In the genomic region with DNA sequence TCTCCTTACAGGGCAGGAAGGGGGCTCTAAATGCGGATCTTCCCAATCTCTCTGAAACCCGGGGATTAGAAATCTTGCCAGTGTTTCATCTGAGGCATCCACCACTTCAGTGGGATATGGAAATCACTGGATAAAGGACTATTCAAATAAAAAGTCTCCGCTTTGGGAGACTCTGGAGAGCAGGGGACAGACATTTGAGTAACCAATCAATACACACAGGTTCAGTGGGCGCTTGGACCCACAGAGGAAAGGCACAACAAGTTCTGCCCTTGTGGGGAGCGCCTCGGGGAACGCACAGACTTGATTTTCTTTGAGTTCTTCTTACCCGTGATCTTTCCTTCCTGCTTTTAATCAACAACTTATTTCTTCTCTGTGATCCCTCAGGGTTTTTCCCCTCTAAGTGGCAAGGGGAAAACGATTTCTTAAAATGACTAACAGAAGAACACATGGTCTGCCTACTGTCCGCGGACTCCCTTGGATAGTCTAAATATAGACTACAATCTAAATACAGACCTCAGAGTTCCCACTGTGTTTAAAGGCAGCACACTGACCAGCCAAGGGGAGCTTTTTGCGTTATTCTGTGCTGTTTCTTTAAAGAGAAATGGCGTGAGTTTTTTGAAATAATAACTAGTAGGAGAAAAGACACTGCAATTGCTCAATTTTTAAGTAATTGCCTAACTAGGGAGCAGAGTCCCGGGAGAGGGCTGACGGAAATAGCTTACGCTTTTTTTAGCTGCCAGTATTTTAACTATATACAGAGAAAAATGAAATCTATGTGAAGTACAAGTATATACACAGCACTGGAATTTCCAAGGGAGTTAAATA, we compare ENCODE assay signal across 8 mouse cellular contexts. TPM values are rescaled to one million over a fixed set of nuclear protein-coding genes. Genes with fewer than 3 reads are reported as not detected.
DNase-seq lines count a peak whose midpoint lies in the region; ATAC-seq and TF ChIP-seq lines count a peak whose summit lies in the region.
"Had no signal": no experiment of that assay in that cellular context is flagged by ENCODE, and none has a peak within 500 bp of the region (broad histone marks: within the 10 kb centered on the region; RNA-seq: fewer than 3 reads in every experiment).

No protein-coding gene starts in this region.

- no peaks in the 10 kb centered on the region for H3K36me3 ChIP-seq in midbrain, embryonic 14.5 days (ENCODE audit: control insufficient read depth, insufficient read depth, low read length)
- no peaks in the 10 kb centered on the region for H3K36me3 ChIP-seq in midbrain, embryonic 13.5 days
- H3K36me3 ChIP-seq in heart, adult 2 months (ENCODE audit: control insufficient read depth, insufficient read depth, low read length): no peaks in the 10 kb centered on the region
- no peaks in the 10 kb centered on the region for H3K36me3 ChIP-seq in liver, embryonic 12.5 days
- H3K36me3 ChIP-seq in stomach, postnatal 0 days (ENCODE audit: control insufficient read depth, insufficient read depth, low read length): no peaks in the 10 kb centered on the region

- H3K4me1 ChIP-seq in midbrain, embryonic 14.5 days (ENCODE audit: control insufficient read depth, insufficient read depth, low read length): no peaks in the 10 kb centered on the region
- H3K4me1 ChIP-seq in midbrain, embryonic 13.5 days (replicated peaks): no peaks in the 10 kb centered on the region
- no peaks in the 10 kb centered on the region for H3K4me1 ChIP-seq in heart, adult 2 months (ENCODE audit: control insufficient read depth, insufficient read depth, low read length)
- peaks cover 18% of the 10 kb centered on the region for H3K4me1 ChIP-seq in liver, embryonic 12.5 days
- H3K4me1 ChIP-seq in stomach, postnatal 0 days (replicated peaks; ENCODE audit: control insufficient read depth, insufficient read depth): no peaks in the 10 kb centered on the region

- peak; percentile 25 for DNase-seq in midbrain, embryonic 14.5 days
- peak in 1 of 2 experiments; percentile 16 for DNase-seq in heart, adult 2 months
- DNase-seq in stomach, postnatal 0 days (ENCODE audit: low spot score): no peak
- no peak for DNase-seq in thymus, postnatal 10 days (ENCODE audit: low spot score in 2 of 2)
- no peak for DNase-seq in left cerebral cortex, postnatal 14 days (ENCODE audit: low spot score in 2 of 2)

- no peak for TF ChIP-seq CTCF in heart, adult 2 months (IDR thresholded peaks at IDR 0.05)
- TF ChIP-seq CTCF in stomach, postnatal 0 days (IDR thresholded peaks at IDR 0.05; ENCODE audit: low read depth): no peak

- H3K27me3 ChIP-seq in midbrain, embryonic 14.5 days (ENCODE audit: control insufficient read depth, insufficient read depth, low read length): no peaks in the 10 kb centered on the region
- H3K27me3 ChIP-seq in midbrain, embryonic 13.5 days: no peaks in the 10 kb centered on the region
- no peaks in the 10 kb centered on the region for H3K27me3 ChIP-seq in heart, adult 2 months (ENCODE audit: control insufficient read depth, insufficient read depth, low read length)
- peaks cover 19% of the 10 kb centered on the region; the same call in 1 of the 2 replicates for H3K27me3 ChIP-seq in liver, embryonic 12.5 days (replicated peaks)
- no peaks in the 10 kb centered on the region for H3K27me3 ChIP-seq in stomach, postnatal 0 days (ENCODE audit: control insufficient read depth, insufficient read depth, low read length)
- H3K27me3 ChIP-seq: megakaryocyte, embryonic 14.5 days had no signal

- no peak overlapping the region for H3K4me3 ChIP-seq in midbrain, embryonic 14.5 days (replicated peaks; ENCODE audit: low read depth, low read length)
- no peak overlapping the region for H3K4me3 ChIP-seq in midbrain, embryonic 13.5 days (replicated peaks)
- peak overlapping the region; percentile 40 for H3K4me3 ChIP-seq in heart, adult 2 months
- H3K4me3 ChIP-seq in liver, embryonic 12.5 days: no peak overlapping the region; the same call in 1 of the 2 replicates
- H3K4me3 ChIP-seq in stomach, postnatal 0 days (ENCODE audit: low read depth, low read length): no peak overlapping the region
- H3K4me3 ChIP-seq: megakaryocyte, embryonic 14.5 days had no signal

- TF ChIP-seq EP300 in heart, adult 2 months (IDR thresholded peaks at IDR 0.05; ENCODE audit: insufficient read depth, low read depth, low read length): no peak
- TF ChIP-seq EP300 in stomach, postnatal 0 days (optimal IDR thresholded peaks at IDR 0.05): no peak

- WGBS in midbrain, embryonic 14.5 days: 57% methylated on average over 16 of the region's 16 CpGs
- WGBS in midbrain, embryonic 13.5 days: 61% methylated on average over 16 of the region's 16 CpGs
- 18% methylated on average over 16 of the region's 16 CpGs for WGBS in heart, adult 2 months
- 43% methylated on average over 16 of the region's 16 CpGs for WGBS in liver, embryonic 12.5 days (ENCODE audit: insufficient replicate concordance)
- WGBS in stomach, postnatal 0 days: 29% methylated on average over 16 of the region's 16 CpGs

- H3K9me3 ChIP-seq in midbrain, embryonic 14.5 days (ENCODE audit: control insufficient read depth, low read length): no peaks in the 10 kb centered on the region
- H3K9me3 ChIP-seq in midbrain, embryonic 13.5 days: 0 out of 2 replicates have a peak, but pooled peaks cover 3% of the 10 kb centered on the region
- no peaks in the 10 kb centered on the region for H3K9me3 ChIP-seq in liver, embryonic 12.5 days (replicated peaks)
- no peaks in the 10 kb centered on the region for H3K9me3 ChIP-seq in stomach, postnatal 0 days (ENCODE audit: control insufficient read depth, low read length)

- no peak overlapping the region for H3K27ac ChIP-seq in midbrain, embryonic 14.5 days (replicated peaks; ENCODE audit: low read depth, low read length)
- no peak overlapping the region for H3K27ac ChIP-seq in midbrain, embryonic 13.5 days
- peak overlapping the region; percentile 79 for H3K27ac ChIP-seq in heart, adult 2 months
- H3K27ac ChIP-seq in liver, embryonic 12.5 days: no peak overlapping the region
- H3K27ac ChIP-seq in stomach, postnatal 0 days (replicated peaks): 0 out of 2 replicates have a peak overlapping the region, but pooled peaks have one; percentile 26

- H3K9ac ChIP-seq in midbrain, embryonic 14.5 days (replicated peaks; ENCODE audit: low read length): no peak overlapping the region
- no peak overlapping the region for H3K9ac ChIP-seq in midbrain, embryonic 13.5 days (replicated peaks)
- H3K9ac ChIP-seq in heart, adult 2 months (ENCODE audit: low read depth, low read length): 0 out of 2 replicates have a peak overlapping the region, but pooled peaks have one; percentile 29
- H3K9ac ChIP-seq in liver, embryonic 12.5 days: no peak overlapping the region
- no peak overlapping the region for H3K9ac ChIP-seq in stomach, postnatal 0 days (ENCODE audit: low read length)

- 0 out of 2 replicates have a peak, but pooled peaks have one; percentile 32 for TF ChIP-seq POLR2A in heart, adult 2 months (IDR thresholded peaks at IDR 0.05; ENCODE audit: insufficient read depth, low read depth, low read length)

- 0 out of 2 replicates have a peak overlapping the region, but pooled peaks have one; percentile 5 for H3K4me2 ChIP-seq in midbrain, embryonic 14.5 days (ENCODE audit: low read length)
- H3K4me2 ChIP-seq in midbrain, embryonic 13.5 days (replicated peaks): no peak overlapping the region
- H3K4me2 ChIP-seq in liver, embryonic 12.5 days: peak overlapping the region; percentile 20; the same call in 1 of the 2 replicates
- H3K4me2 ChIP-seq in stomach, postnatal 0 days (replicated peaks; ENCODE audit: low read depth): peak overlapping the region; percentile 26; the same call in 1 of the 2 replicates

- H3K79me2 ChIP-seq in heart, adult 2 months (replicated peaks; ENCODE audit: control insufficient read depth, insufficient read depth, low read length): no peaks in the 10 kb centered on the region

- intact Hi-C loops in heart, adult 2 months (cut with DNase I): loop anchor here (5.0 kb wide), 1 partner anchor 33 kb away; no protein-coding TSS in a partner anchor
- intact Hi-C loops in left cerebral cortex, postnatal 14 days (cut with DNase I): no loop called here

- ATAC-seq in midbrain, embryonic 14.5 days (ENCODE audit: low FRiP score, low TSS enrichment): no peak
- ATAC-seq in midbrain, embryonic 13.5 days: no peak
- no peak for ATAC-seq in liver, embryonic 12.5 days
- no peak for ATAC-seq in stomach, postnatal 0 days (ENCODE audit: low FRiP score, low TSS enrichment)

RNA-seq across cellular contexts. Expression of gene Fam241a, which starts 18.0 kb away (rescaled TPM):
- polyA plus RNA-seq in midbrain, embryonic 14.5 days (2014; fragmentation: Nextera tagmentation; extraction: Ambion mirVana): 9.2 and 9.6 TPM in 2 replicates
- 4.8 and 6.6 TPM in 2 replicates for polyA plus RNA-seq in midbrain, embryonic 13.5 days (2015; fragmentation: Nextera tagmentation; extraction: Ambion mirVana)
- total RNA-seq in heart, adult 2 months (2021): 1 to 10 TPM; 3.6 to 4.2 TPM
- polyA plus RNA-seq in heart, adult 2 months (2012; rRNA removed): 1.3 and 1.7 TPM in 2 replicates
- polyA plus RNA-seq in liver, embryonic 12.5 days (2016; fragmentation: Nextera tagmentation; extraction: Ambion mirVana): 61.8 and 62.3 TPM in 2 replicates
- polyA plus RNA-seq in stomach, postnatal 0 days (2015; fragmentation: Nextera tagmentation; extraction: Ambion mirVana): 27.3 and 28.8 TPM in 2 replicates
- total RNA-seq in left cerebral cortex, postnatal 14 days (2021): 1 to 10 TPM; 4.2 to 4.8 TPM

Comparison
In these comparisons a context has a peak if more than half of its experiments do, and no peak if none do; other contexts are left out.
1. H3K27ac ChIP-seq: peak in heart, adult 2 months (single experiment) and stomach, postnatal 0 days (single experiment); none in midbrain, embryonic 14.5 days (single experiment), midbrain, embryonic 13.5 days (single experiment) and liver, embryonic 12.5 days (single experiment).